Mouse (Mus musculus): ENCODE data around the gene Csk.

DNA sequence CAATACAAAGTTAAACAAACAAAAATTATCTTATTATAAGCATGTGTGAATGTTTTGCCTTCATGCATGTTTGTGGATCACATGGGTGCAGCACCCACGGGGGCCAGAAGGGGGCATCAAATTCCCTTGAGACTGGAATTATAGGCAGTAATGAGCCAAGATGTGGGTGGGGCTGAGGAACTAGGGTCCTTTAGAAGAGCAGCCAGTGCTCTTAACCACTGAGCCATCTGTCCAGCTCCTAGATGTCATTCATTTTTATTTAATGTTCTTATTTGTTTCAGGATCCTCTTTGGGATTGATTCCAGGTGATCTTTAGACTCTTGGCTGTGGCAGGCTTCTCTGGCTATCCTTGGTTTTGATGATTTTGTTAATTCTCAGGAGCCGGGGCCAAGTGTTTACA is 34.7 kb upstream of the Csk start:
- TF ChIP-seq CTCF (IDR thresholded peaks at IDR 0.05; ENCODE audit: borderline replicate concordance, insufficient read depth, low read length) (no peak), POLR2A (IDR thresholded peaks at IDR 0.05; ENCODE audit: low read depth, low read length) (no peak)

Measured in embryonic fibroblast, embryonic 13.5 days (primary cell).